Mouse (Mus musculus) cerebellum, adult 8-10 months (tissue): ENCODE measurements at regions not wholly inside any gene's neighbourhood (a gene's known extent, or its start where the extent isn't known, plus 50 kb on each side); places are given as distances from the start of the nearest gene placed in this dataset.

Experiments used
- DNase-seq: peaks from one replicate; pipeline ENCODE4 v3.0.0; 2022

DNA sequence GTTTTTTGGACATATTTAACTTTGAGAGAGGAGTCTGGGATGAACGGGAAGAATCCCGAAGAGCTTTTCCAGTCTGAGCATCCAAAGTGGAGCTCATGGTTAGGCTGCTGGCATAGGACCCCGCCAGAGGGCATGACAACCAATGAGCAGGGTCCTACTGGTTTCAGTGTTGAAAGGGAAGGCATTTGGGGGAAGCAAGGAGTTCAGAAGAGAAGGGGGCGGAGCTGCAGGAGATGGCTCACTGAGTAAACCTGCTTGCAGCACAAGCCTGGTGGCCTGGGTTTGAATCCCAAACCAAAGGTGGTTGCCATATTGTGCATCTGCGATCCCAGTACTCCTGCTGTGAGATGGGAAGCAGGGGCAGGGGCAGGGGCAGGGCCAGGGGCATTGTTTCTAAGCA is 161.4 kb upstream of the Ubr2 start:
- DNase-seq: no peak

DNA sequence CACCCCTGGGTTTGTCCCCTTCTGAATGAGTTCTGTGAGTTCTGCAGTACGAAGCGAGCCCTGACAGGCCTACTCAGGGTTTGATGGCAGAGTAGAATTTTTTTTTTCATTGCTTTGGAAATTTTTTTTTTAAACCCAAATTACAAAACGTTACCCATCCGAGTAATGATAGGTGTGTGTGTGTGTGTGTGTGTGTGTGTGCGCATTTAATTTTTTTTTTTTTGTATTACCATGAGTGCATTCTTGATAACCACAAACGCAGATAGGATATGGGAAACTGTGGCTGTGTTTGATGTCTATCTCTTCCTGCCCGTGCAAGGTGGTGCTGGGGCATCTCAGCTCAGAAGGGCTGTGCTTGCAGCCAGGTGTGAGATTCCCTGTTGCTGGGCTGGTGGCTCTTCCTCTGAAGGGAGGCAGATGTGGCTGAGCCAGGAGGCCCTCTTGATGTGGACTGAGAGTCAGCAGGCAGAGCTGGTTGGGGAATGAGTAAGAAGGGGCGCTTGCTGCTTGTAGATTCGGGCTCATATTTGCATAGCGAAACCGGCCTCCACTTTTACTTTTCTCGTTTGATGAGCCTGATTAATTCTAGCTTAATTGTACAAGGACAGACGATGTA is 160.7 kb upstream of the Ubr2 start:
- no peak for DNase-seq

DNA sequence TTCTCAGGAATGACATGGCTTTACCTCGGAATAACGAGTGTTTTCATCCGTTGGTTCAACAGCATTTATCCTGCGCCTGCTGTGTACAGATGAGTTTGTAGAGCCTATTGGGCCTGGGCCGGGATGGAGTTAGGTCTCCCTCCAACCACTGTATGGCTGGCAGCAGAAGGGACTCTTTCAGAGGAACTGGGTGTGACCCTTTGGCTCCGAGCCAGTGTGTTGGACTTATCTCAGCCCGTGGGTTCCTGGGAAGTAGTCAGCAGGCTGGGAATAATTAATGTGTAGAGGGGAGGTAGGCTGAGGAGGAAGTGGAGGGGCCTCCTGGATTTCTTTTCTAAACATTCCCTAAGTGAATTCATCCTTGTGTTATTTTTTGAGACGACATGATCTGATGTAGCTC is 157.7 kb upstream of the Ubr2 start:
- DNase-seq: no peak

DNA sequence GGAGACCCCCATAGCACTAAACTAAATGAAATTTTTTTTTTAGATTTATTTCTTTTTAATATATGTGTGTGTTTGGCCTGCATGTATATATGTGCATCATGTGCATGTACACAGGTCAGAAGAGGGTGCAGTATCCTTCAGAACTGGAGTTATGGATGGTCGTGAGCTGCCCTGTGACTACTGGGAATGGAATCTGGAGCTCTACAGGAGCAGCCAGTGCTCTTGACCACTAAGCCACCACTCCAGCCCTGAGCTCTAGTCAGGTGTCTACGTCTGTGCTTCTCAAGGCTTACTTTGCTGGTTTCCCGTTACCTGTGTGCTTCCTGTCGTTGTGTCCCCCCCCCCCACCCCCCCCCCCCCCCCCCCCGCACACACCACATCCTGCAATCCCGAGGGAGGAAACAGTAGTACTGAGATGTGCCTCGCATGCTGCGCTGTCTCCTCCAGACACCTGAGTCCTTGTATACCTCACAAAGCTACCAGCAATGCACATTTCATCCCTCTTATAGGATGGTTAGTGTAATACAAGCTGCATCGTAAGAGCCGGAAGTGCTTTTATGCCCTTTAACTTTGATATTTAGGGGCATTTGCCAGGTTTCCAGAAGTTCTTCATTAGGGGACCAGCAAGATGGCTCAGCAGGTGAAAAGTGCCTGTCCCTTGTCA is 153.5 kb upstream of the Ubr2 start:
- no peak for DNase-seq

DNA sequence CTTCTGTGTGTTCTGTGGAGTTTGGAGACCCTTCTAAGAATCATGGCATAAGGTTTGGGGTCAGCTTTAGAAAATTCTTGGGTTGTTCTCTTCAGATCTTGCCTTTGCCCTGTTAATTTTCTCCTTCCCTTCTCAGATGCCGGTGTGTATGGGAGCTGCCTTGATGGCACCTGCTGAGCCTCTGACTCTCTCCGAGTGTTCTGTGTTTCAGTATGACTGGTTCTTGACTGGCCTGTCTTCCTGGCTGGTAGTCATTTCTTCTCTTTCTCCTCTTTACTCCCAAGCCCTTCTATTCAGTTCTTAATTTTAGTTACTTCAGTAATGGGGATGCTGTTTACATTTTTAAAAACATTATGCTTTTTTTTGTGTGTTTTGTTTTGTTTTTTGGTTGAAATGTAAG is 152.1 kb upstream of the Ubr2 start:
- no peak for DNase-seq

DNA sequence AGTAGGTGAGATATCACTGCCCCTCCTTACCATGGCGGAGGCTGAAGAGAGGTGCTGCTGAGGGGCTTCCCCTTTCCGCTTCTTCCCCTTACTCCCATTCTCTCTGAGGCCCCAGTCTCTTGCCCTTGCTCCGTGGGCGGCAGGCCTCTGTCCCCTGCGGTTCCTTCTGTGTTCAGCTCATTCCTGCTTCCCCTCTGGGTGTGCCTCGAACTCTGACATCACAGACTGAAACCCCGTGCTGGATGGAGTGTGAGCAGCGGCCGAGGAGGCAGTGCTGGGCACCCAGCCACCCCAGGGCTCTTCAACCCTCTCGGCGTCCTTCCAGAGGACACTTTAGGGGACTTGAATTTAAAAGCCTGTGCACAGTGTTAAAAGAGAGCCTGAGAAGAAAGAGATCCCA is 145.9 kb upstream of the Ubr2 start:
- no peak for DNase-seq

DNA sequence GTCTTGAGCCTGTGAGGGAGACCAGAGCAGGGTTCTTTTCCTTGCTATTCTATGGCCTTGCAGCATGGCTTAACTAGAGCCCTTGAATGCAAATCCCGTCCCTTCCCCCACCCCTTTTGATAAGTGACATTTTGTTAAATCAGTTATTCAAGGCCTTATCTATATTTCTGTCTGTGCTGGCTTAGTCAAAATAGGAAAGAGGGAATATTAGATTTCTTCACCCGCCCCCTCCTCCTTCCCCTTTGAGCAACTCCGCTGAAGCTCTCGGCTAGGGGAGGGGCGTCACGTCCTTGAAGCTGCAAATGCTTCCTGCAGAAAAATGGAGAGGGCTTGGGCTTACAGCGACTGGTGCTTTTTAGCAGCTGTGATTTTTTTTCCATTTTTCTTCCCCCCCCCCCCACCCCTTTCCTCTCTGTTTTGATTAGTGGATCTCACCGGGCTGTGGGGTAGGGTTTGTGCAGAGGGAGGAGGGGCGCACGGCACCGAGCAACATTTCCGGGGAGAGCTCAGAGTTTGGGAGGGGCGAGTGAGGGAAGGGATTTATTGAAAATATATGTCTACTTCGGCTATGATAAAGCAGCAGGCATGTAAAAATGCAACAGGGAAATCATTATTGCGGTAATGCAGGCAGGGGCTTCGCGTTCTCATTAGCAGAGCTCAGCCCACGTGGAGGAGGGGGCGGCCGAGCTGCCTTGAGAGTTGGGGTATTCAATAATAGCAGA is 141.4 kb upstream of the Ubr2 start:
- no peak for DNase-seq

DNA sequence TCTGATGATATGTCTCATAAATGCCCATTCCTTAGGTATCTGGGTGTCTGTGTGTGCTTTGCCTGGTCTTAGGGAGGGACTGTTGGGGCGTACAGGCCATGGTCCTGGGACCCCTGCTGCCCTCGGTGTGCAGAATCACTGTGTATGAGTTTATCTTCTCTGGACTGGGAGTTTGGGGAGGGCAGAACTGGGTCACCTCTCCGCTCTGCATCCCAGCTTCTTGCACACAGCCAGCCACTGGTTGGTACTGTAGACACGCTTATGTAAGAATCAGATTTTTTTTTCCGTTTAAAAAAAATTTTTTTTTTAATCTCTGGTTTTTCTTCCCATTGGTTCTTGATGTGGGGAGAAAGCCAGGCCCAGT is 140.8 kb upstream of the Ubr2 start:
- DNase-seq: no peak

DNA sequence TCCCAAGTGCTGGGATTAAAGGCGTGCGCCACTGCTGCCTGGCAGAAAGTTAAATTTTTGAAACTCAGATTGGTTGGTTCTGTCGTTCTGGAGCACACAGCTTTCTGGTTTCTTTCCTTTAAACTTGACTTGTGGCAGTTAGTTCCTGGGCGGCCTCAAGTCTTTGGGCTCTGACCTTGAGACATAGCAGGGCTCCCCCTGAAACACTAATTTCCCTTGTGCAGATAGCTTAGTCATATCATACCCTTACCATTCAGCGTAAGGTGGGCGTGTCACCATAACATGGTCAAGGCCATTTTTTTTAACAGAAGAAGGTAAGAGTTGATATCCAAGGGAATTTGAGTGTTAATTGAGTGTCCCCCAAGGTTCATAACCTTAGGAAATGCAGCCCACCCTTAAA is 140.3 kb upstream of the Ubr2 start:
- no peak for DNase-seq

DNA sequence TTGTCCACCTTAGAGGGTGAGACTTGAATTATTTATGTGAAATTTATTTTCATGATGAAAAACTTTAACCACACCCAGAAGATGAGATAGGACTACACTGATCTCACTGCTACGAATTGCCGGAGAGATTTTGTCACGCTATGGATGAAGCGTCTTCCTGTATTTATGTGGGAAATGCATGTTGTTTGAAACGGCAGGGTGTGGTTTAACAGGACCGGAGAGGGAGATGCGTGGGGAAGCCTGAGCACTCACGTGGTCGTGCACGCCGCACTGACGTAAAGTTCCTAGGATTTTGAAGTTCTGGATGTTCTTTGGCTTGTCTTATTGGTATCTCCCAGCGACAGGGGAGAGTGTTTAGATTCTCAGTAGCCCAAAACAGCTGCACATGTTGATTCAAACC is 139.3 kb upstream of the Ubr2 start:
- DNase-seq: no peak

DNA sequence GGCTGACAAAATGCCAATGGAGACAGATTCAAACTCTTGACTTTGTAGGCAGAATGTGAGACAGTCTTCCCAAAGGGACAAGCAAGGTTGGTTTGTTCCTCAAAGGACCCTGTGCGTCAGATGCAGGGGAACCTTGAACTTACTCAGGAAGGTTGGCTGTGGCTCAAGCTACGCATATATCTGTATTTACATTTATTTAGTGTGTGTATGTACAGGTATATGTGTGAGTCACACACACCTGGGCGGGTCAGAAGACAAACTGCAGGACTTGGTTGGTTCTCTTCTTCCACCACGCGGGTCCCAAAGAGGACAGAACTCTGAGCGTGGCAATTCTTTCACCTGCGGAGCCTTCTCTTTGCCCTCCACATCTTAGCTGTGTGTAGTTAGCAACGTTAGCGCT is 138.8 kb upstream of the Ubr2 start:
- no peak for DNase-seq

DNA sequence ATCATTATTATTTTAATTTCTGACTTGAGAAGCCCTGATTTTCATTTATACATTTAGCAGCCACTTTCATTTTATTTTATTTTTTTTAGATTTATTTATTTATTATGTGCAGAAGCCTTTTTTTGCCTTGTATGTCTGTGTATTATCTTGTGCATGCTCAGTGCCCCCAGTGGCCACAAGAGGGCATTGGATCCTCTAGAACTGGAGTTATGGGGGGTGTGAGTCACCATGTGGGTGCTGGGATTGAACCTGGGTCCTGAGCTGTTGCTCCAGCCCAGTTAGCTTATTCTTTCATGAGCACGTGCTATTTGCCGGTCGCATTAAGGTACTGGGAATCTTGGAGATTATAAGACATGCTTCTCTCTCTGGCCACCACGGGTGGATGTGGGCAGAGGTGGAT is 136.3 kb upstream of the Ubr2 start:
- no peak for DNase-seq

DNA sequence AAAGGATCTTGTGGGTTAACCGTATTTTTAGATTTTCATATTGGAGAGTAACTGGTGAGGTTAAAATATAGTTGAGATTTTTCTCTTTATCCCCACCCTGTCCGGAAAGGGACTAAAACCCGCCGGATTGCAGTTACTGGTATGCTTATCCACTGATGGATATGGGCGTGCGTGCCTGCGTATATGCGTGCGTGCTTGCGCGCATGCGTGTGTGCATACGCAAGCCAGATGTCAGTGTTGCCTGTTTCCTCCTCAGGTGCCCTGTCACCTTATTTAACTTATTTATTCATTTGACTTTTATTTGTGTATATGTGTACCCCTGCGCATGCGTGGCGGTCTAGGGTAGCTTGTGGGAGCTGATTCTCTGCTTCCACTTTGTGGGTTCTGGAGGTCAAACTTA is 135.2 kb upstream of the Ubr2 start:
- no peak for DNase-seq

DNA sequence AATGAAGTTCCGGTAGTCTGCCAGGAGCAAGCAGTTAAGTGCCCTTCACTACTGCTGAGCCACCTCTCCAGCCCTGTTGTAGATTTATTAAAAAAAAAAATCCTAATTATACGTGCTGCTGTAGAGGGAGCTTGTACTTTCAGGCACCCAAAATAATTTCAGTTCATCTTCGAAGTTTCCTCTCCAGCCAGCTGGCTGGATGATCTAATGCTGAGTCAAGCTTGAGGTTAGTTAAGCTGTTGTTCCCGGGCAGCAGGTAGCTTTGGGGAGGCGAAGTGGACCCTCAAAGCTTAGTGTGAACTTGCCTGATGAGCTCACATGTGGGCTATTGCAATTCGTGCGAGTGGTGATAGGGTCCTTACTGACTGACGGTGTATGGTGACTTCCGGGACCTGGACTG is 134.6 kb upstream of the Ubr2 start:
- DNase-seq: no peak

DNA sequence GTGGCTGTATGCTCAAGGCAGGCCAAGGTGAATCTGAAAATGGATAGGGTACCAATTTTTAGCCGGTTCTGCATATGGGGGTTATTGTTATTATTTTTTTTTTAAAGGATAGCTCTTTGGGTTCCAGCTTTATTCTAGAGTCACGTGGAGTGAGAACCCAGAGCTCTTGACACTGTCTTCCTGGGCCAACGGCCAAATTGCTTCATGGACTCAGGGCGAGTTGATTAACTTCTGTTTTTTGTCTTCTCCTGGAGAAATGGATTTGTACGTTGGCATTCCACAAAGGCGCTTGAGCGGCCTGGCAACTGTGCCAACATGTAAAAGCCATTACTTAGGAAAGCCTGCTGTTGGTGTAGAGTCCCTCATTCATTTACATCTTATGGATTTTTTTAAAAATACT is 134.1 kb upstream of the Ubr2 start:
- no peak for DNase-seq

DNA sequence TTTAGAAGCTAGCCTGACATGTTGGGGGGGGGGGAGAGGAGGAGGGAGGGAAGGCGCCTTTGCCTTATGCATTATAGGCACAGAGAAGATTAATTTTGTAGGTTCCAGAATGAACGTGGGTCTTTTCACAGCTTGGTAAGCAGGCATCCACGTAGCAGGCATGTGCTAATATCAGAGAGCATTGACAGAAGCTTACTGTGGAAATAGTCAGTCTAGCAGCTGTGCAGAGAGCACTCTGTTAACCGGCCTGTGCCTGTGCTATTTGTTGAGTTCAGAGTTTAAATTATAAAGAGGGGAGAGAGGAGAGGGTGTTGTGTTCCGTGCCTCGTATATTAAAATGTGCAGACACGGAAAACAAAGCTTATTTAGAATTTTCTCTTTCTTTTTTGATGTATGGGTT is 133.5 kb upstream of the Ubr2 start:
- no peak for DNase-seq

DNA sequence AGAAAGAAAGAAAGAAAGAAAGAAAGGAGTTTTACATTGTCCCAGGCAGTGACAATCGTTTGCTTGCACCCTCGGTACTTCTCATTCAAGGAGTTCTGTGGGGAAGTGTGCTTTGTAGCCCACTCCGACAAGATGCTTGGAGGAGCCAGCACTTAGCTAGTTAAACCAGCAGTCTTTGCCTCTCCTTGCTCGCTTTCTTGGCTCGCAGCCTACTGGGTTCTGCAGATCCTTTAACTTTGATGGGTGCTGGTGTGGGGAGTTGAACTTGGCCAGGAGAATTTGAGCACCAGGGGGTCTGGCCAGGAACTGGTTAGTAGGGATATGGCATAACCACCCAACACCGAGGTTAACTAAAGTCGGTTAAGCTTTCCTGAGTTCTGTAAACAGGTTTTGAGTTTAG is 132.5 kb upstream of the Ubr2 start:
- no peak for DNase-seq

DNA sequence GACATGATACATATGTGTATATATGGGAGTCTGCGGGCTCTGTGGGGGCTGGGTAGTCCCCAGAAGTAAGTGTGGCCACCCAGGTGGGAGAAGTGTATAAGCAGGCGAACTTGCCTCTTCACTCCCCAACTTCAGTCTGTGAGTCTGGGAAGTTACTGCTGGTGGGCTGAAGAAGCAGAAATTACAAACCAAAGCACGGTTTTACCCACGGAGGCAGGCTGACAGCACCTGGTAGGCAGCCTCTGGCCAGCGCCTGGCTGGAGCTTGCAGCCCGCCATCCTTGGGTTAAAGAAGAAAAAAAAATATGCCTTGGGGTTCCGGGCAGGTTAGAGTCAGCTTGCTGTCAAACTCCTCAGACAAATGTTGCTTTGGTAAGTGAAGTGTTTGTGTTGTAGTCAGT is 131.9 kb upstream of the Ubr2 start:
- no peak for DNase-seq

DNA sequence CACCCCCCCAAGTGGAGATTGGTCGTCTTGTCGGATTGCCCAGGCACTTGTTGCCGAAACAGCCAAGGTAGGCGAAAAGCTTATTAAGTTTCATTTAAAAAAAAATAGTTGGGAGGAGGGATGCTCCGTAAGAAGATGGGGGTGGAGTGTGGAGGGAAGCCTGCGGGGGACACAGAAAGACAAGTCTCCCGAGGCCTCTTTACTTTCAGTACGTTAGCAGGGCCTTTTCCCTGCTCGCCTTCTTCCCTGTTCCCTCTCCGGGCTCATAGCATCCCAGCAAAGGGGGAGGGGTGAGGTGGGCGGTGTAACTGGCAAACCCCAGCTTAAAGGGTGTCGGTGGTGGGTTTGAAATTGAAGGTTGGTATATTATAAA is 131.5 kb upstream of the Ubr2 start:
- DNase-seq: no peak

DNA sequence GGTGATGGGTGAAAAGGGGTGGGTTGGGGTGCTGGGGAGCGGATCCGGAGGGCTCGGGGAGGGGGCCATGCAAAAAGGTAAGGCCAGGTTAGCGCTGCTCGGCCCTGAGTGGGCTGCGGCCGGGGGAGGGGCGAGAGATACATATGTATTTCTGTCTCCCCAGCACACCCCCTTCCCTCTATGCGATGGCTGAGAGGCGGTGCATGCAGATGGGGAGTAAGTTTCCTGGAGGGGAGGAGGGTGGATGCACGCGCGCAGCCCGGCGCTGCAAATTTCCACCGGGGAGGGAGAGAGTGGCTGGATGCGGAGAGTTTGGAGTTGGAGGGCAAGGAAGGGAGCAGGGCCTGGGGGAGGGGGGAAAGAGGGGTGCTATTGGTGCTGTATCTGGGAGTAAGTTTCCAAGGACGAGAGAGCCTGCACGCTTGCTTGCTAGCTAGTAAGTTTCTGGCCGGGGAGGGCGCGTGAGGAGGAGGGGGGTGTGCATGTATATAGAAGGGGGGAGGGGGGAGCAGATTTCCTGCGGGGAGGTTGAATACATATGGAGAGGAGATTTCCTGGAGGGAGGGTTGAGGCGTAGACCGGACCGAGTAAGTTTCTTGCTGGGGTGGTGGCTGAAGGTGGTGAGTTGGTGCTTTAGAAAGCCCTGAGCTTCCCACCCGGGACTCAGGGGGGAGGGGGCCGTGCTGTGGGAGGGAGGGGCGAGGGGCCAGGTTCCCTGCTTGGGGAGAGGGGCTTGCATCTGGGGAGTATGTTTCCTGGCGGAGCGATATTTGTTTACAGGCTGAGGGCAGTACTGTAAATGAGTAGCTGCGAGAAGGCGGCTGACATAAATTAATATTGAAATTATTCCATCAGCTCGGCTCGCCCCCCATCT is 130.8 kb upstream of the Ubr2 start:
- DNase-seq: peak; percentile 17

DNA sequence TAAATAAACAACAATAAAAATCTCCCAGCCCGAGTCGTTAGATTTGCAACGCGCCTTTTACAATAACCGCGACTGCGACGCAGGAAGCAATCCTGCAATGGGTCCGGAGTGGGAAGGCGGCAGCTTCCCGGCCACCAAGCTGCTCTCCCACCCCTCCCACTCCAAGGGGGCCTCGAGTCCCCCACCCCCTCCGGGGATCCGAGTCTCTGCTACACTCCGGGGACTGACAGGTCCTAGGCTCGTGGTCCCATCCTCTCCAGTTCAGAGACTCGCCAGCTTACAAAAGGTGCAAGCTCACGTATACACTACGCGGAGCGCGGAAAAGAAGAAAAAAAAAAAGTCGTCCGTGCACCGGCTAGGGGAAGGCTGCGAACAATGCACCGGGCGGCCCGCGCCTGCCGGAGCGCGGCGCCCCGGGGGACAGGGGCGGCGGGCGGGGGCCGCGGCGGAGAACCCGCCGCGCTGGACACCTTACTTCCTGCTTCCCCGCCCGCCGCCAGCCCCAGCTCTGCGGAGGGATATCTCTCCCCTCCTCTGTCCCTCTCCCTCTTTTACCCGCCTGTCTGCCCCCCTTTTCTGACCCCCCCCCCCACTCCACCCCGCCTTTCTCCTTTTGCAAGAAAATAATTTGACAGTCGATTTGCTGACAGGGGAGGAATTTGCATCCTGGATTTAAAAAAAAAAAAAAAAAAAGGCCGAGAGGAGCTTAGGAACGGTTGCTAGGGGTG is 130.0 kb upstream of the Ubr2 start:
- peak; percentile 22 for DNase-seq

DNA sequence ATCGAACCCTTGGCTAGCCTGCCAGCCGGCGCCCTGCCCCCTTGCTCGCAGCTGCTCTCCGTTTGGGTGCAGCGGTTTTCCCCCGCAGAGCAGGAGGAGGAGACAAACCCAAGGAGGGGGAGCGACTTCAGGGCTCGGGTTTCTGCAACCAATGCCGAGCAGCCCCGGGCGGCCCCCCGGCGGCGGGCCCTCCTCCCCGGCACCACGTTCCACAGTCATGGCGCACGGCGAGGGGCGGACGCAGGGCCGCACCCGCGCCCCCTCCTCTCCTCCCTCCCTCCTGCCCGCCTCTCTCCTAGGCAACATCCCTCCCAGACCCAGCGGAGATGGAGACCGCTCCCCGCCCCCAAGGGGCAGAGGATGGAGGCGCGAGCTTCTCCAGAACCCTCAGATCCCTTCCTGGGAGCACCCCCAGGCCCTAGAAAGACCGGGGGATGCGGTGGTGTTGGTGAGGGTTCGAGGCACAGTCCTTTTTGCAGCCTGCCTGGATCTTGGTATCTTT is 129.4 kb upstream of the Ubr2 start:
- DNase-seq: peak; percentile 45

DNA sequence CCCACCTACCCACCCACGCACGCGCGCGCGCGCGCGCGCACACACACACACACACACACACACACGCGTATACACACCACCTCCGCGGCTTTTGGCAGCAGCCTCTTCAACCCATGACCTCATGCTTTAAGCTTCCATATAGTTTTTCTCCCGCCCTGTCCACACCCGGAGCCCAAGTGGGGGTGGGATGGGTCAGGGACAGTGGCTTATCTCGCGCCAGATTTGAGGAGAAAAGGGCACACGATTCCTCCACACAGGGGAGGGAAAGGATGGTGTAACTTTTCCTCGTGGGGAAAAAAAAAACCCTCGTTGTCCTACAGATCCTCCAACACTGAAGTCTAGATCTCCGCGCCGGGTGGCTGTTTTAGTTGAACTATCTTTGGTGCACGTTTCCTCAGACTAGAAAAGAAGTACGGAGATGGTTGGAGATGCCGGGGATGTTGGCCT is 128.8 kb upstream of the Ubr2 start:
- DNase-seq: no peak
